Mouse (Mus musculus) heart, adult 8-10 months (tissue): ENCODE measurements around the gene Dbr1. TPM values are rescaled to one million over a fixed set of nuclear protein-coding genes. Genes with fewer than 3 reads are reported as not detected.

Experiments used
- DNase-seq: peaks from one replicate; pipeline ENCODE4 v3.0.0; 2022; ENCODE audit warnings: low spot score
- total RNA-seq, 4 experiments: library from RNA; stranded (reverse); gene quantifications; 2 replicates each; pipeline ENCODE4 v1.2.4; 2022

The Dbr1 gene
- total RNA-seq, 4 experiments from 2014 or later = 5.2 to 6.7 (median 5.6) TPM

- no peak for DNase-seq
Measured at GRCm38 (mm10) chr9:99619688-99620087, 44.1 kb downstream of the Dbr1 start.

- DNase-seq = no peak
Measured at GRCm38 (mm10) chr9:99620196-99620595, 44.6 kb downstream of the Dbr1 start.

GRCm38 (mm10) chr9:99622034-99622433 lies 46.4 kb downstream of the Dbr1 start:
- DNase-seq = no peak

GRCm38 (mm10) chr9:99622966-99623365 lies 47.4 kb downstream of the Dbr1 start:
- no peak for DNase-seq

GRCm38 (mm10) chr9:99624117-99624516 lies 48.5 kb downstream of the Dbr1 start:
- DNase-seq = peak; percentile 7

GRCm38 (mm10) chr9:99628581-99628980 lies 53.0 kb downstream of the Dbr1 start:
- no peak for DNase-seq

GRCm38 (mm10) chr9:99629281-99630011 lies 53.8 kb downstream of the Dbr1 start, which contains the start of gene Dzip1l:
Gene Dzip1l (plus strand): TSS chr9:99629496.
- DNase-seq = peak; percentile 25

GRCm38 (mm10) chr9:99630071-99630470 lies 54.5 kb downstream of the Dbr1 start:
- peak; percentile 9 for DNase-seq

GRCm38 (mm10) chr9:99630528-99631125 lies 55.0 kb downstream of the Dbr1 start:
- no peak for DNase-seq

- no peak for DNase-seq
Measured at GRCm38 (mm10) chr9:99631781-99632180, 56.2 kb downstream of the Dbr1 start.

- no peak for DNase-seq
Measured at GRCm38 (mm10) chr9:99632264-99632663, 56.7 kb downstream of the Dbr1 start.

Other genes starting within 250 kb of the Dbr1 start
- gene Esyt3, start 217.2 kb upstream of the Dbr1 start, total RNA-seq = under 1 TPM; 0.22 to 0.46 (median 0.39) TPM
- gene Mras, start 138.4 kb upstream of the Dbr1 start, total RNA-seq = 1 to 10 TPM; 3.7 to 8.8 (median 6.1) TPM
- not detected for gene Nme9, start 124.3 kb upstream of the Dbr1 start, total RNA-seq
- gene Armc8, start 6.9 kb upstream of the Dbr1 start, total RNA-seq = 10 to 100 TPM; 15.5 to 17.6 (median 16.1) TPM
- not detected for gene A4gnt, start 36.7 kb downstream of the Dbr1 start, total RNA-seq
- 1 to 10 TPM; 3.1 to 5.1 (median 4.0) TPM for gene Dzip1l, start 53.7 kb downstream of the Dbr1 start, total RNA-seq
- gene Cldn18, start 141.5 kb downstream of the Dbr1 start, total RNA-seq = not detected